Mouse (Mus musculus) c-Kit-positive CD71-negative TER-119-negative erythroid progenitor cells, embryonic 14.5 days (primary cell): ENCODE results near the gene Acap2.

Experiments
- DNase-seq: peaks from one replicate; pipeline ENCODE4 v3.0.0-alpha.2; 2013; ENCODE audit warnings: low read depth

The Acap2 gene

GRCm38 (mm10) chr16:31047186-31047898 lies 153.7 kb downstream of the Acap2 start:
- no peak for DNase-seq

DNA sequence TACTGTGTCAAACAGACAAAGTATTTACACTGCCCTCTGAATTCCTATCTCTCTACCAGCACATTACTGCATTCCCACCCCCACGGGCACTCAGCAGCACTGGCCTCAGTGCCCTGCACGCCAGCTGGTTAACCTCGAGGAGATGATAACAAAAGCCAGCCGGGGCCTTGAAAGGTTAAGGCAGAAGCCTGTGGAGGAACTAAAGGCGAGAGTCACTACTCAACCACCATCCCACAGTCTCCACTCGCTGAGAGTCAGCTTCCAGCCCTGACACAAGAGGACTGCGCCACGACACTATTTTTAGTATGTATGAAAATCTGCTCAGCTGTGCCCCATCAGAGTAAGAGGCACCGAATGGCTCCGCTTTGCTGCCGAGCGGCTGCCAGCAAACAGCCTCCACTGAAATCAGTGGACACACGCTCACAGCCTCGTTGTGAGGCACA lies 154.8 kb downstream of the Acap2 start:
- no peak for DNase-seq

DNA sequence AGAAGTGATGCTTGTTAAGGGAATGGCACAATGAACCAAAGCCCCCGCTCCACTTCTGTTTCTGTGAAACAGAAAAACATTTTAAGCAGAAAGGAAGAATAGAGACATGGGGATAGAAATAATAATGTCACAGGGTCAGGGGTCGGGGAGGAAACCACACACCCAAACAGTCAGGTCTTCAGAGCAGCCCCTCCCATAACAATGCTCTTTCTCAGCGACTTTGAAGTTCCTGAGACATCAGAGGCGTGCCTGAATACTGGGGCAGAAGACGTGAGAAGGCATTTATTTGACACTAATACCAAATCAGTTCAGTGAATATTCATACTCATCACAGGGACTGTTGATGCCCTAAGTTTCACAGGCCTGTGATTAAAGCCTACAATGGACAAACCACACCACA lies 155.8 kb downstream of the Acap2 start:
- DNase-seq: no peak

DNA sequence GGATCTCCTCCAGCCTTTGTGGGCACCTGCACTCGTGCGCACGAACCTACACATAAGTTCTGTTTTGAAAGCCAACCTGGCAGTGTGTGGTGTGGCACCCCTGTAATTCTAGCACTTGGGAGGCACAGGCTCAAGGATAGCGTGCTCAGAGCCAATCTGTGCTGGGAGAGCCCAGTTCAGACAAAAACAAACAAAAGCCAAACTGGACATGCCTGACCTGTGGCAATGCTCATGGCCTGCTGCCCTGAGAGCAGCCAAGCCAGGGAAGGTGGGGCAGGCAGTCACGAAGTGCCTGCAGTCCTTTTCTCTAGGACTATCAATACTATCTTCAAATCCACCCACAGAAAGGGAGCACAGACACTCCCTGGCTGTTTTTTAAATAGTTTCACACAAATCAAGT lies 157.9 kb downstream of the Acap2 start:
- no peak for DNase-seq
